Mouse (Mus musculus): ENCODE results near the gene Rpl18.
A peak's percentile ranks its signal among the peaks of the same experiment; 100 is the strongest.

Rpl18 gene

GRCm38 (mm10) chr7:45713881-45714520, 1.3 kb upstream of the Rpl18 start:
- DNase-seq (ENCODE audit: low read depth), result peak; percentile 18

DNA sequence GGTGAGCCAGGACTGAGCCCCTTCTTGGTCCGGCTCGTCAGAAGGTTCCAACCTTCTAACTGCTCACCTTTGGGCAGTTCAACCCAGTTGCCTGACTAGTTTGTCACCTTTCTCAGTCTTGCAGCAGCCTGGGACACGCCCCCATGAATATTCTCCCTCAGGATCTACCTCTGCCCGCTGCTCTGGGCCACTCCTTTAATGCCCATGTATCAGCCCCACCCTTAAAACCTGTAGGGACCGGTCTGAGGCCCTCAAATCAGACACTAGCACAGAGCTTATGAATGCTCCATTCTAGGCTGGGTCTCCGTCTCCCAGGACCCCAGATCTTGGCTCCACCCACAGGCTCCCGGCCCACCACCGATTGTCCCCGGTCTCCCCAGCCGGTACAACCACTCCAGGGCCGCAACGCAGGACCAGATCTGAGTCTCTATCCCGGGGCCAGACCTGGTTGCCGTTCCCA, 597 bp upstream of the Rpl18 start:
- no peak for DNase-seq (ENCODE audit: low read depth)

DNA sequence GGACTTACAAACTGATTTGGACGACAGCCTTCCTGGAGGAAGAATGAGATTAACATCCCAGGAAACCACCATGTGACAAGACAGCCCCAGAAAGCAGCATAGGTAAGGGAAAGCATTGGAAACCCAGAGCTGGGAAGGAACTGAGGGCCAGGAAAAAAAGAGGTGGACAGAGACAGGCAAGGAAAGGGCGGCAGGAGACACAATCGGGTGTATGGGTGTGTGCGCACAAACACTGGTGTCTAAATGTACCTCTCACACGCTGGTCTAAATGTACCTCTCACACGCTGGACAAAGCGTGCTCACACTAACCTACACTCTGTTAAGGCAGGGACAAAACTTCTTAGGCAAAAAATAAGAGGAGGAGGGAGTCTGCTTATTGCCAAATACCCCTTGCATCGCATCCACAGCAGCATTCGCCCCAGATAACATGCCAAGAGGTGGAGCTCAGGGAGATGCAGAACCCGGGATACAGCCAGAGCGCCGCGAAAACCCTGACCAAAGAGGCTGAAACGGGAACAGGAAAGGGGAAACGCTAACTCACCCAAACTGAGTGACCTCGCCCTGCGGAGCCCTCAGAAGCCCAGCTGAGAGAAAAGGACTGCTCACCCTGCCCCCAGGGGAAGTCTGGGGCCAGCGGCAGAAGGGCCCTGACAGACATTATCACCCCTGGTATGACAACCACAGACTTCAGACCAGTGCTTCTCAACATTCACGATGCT, 643 bp downstream of the Rpl18 start:
- DNase-seq (ENCODE audit: low read depth), result no peak

GRCm38 (mm10) chr7:45716460-45716857, 1.2 kb downstream of the Rpl18 start:
- DNase-seq (ENCODE audit: low read depth), result peak; percentile 28

DNA sequence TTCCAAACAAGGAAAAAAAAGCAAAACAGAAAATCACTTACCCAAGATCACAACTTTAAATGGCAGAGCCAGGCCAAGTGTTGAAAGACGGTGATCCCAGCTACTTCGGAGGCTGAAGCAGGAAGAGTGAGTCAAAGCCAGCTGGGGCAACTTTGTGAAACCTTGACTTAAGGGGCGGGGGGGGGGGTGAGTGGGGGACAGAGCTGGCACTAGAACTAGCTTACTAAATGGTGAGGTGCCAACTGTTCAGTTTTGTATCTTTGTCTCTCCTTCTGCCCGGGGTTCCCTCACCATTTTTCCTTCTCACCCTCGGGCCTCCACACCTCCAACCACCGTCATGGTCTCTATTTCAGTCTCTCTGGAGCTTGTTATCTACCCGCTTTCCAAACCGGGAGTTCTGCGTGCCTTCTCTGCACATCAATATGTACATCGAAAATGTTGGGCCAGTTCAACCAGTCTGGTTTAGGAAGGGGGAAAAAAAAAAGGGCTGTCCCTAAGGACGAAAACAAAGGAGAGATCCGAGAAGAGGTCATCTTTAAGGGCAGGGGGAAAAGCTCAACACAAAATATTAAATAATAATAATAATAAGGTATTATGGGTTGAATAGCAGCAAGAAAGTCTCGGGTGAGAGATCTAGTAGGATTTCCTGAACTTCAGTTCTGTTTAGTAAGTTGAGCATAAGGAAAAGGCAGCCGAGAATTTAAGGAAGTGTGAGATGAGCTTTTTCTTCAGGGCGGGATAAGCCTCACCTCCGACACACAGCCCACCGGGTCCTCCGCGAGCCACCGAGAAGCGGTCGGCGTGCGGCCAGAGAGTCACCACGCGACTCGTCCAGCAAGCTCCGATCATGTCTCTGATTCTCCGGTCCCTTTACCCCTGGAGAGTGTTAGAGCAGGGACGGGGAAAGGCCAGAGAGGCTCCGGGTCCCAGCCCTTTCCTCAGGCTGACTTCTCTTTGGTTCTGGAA, 2.0 kb downstream of the Rpl18 start:
- DNase-seq (ENCODE audit: low read depth), result peak; percentile 26

DNA sequence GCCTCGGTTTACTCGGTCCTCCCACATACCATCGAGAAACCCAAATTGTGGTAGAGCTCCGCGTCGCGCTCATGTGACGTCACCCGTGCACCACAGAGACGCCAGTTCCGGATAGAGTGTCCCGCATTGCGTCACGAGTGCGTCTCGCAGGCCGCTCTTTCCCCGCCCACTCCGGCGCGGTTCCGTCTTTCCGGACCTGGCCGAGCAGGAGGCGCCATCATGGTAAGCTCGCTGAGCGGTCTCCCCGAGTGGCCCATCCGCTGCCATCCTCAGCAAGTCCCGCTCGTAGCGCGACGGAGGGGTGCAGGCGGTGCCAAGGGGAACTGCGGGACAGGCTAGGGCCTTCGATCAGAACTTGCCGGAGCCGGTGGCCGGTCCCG, 2.7 kb downstream of the Rpl18 start, which contains the start of gene Sphk2:
Gene Sphk2 (minus strand): TSS at position 85 of the 380 bp plus-strand sequence.
- DNase-seq (ENCODE audit: low read depth), result peak; percentile 99

DNA sequence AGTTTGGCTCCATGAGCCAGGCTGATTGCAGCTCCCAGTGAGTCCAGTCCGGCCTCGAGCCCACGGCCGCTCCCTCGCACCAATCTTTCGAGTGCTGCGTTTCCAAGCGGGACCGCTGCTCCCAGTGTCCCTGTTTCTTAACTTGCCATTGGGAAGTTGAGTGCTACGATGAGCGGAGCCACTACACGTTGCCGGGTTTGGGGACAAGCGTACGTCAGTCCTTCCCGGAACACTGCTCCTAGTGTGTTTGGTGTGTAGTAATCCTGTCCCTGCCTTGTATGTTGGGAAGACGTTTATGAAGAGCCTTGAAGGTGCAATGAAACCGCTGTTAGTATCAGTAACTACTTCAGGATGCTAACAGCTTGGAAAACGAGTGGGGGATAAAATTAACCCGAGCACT, 3.1 kb downstream of the Rpl18 start:
- DNase-seq (ENCODE audit: low read depth), result no peak

GRCm38 (mm10) chr7:45719180-45719579, 3.9 kb downstream of the Rpl18 start:
- DNase-seq (ENCODE audit: low read depth), result no peak

GRCm38 (mm10) chr7:45719738-45720412, 4.6 kb downstream of the Rpl18 start:
- DNase-seq (ENCODE audit: low read depth), result no peak

DNA sequence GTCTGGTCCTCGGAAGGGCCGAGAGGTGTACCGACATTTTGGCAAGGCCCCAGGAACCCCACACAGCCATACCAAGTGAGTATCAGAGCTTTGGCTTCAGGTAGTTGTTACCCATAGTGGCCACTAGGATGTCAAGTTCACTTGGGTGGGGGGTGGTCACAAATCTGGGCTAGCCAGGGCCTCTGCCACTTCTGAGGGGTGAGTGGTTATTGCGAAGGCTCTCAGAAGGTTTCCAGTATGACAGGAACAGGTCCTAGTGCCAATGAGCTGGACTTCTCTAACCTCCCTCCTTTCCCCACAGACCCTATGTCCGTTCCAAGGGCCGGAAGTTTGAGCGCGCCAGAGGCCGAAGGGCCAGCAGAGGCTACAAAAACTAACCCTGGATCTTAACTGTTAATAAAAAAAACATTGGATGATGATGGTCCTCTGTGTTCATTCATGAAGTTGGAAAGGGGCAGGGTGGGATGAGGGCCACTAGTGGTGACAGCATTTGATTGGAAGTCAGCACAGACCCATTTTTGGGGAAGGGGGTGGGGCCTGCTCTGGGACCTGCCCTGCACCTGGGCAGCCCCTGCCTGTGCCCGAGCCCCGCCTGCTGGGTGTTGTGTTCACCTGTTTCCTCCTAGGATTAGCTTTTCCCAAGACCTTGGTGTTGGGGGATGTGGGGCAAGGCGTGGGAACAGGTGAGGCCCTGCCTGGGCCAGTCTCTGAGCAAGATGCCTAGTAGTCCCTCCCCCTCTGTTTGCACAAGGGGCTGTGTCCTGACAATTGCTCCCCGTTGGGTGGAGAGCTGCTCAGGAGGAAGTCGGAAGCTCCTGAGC, 5.4 kb downstream of the Rpl18 start, which contains the start of gene Fam83e:
Gene Fam83e (plus strand): TSS at position 800 of the 821 bp plus-strand sequence.
- DNase-seq (ENCODE audit: low read depth), result peak; percentile 44

GRCm38 (mm10) chr7:45721234-45721571, 5.9 kb downstream of the Rpl18 start:
- no peak for DNase-seq (ENCODE audit: low read depth)

DNA sequence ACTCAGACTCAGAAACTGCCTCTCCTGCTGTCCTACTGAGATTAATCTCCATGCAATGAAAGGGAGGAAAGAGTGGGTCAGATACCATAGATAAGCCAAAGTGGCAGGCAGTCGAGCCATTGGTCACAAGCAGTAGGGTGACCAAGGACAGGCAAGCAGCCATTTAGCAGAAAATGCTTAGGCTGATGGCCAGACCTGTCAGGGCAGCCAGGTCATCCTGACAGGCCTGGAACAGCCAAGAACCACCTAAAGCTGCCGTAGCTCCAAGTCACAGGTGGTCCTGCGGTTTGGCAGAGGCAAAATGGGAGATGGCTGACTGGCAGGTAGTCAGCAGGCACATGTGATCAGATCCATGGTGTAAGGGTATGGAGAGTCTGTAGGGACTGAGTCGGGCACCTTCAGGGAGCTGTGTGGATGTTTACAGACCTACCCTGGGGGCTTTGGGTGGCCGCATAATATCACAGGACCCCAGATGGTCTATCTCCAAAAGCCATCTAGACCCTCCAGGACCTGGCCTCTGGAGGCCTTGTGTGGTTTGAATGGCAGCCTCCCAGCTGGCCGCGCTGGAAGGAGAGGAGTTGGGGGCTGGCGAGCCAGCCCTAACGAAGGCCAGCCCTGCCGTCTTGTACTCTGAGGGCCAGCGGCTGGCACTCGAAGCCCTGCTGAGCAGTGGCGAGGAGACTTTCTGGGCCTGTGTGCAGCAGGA, 6.5 kb downstream of the Rpl18 start:
- DNase-seq (ENCODE audit: low read depth), result no peak

DNA sequence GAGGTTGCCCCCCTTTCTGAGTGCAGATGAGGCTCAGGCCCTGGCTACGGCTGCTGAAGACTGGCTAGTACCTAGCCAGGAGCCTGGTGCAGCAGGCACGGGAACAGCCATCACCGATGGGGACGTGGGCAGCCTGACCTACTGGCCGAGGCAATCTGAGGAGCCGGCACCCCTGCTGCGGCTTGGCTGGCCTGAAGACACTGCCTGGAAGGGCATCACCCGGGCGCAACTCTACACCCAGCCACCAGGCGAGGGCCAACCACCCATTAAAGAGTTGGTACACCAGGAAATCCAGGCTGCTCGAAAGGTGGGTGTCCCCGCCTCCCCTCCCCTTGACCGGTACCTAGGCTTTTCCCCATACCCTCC, 7.1 kb downstream of the Rpl18 start:
- no peak for DNase-seq (ENCODE audit: low read depth)

- no peak for DNase-seq (ENCODE audit: low read depth)
Measured at GRCm38 (mm10) chr7:45723301-45723700, 8.0 kb downstream of the Rpl18 start.

GRCm38 (mm10) chr7:45723781-45724180, 8.5 kb downstream of the Rpl18 start:
- DNase-seq (ENCODE audit: low read depth), result no peak

DNA sequence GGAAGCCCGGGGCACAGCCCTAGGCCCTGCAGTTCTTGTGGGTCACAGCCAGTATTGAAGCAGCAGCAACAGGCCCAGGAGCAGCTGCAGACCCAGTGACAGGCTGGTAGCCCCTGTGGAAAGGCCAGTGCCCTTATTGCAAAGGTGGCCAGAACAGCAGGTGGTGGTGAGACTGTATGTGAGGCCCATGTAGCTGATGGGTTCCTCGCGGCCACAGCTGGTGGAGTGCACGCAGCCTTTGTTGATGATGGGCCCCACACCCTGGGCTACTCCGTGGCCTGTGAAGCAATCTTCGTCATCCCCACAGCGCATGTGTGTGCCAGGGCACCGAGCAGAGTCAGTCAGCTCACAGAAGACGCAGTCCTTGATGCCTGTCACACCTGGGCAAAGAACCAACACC, 9.9 kb downstream of the Rpl18 start:
- DNase-seq (ENCODE audit: low read depth), result no peak

DNA sequence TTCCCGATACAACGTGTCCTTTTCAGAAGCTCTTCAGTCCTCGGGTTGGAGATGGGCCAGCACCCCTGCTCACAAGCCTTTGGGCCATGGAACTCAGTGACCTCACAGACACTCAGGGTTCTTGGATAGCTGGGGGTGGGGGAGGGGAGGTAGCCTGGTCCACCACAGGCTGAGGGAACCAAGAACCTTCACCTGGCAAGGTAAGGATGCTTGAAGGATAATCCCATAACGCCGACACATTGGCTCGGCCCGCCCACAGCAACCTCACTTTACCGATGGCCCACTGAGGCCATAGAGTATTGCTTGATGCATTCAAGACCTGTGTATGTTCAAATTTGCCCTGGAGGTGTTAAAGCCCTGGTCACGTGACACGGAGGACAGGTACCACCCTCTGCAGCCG, 10.5 kb downstream of the Rpl18 start, which contains the start of gene Spaca4:
Gene Spaca4 (minus strand): TSS at position 101 of the 400 bp plus-strand sequence.
- DNase-seq (ENCODE audit: low read depth), result no peak

DNA sequence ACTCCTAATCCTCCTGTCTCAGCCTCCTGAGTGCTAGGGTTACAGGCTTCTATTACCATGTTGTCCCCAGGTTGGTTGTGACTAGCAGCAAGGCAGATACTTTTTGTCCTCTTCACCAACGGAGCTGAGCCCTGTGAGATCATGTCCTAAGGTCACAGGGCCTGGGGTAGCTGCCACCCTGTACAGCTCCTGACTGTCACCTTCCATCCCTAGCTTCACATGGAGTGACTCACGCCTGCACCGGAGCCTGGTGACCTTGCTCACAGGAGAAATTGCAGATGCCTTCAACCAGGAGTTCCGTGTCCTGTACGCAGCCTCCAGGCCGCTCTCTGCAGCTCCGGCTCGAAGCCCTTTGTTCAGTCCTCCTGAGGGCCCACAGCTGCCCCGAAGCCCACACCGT, 11.2 kb downstream of the Rpl18 start:
- DNase-seq (ENCODE audit: low read depth), result no peak

DNA sequence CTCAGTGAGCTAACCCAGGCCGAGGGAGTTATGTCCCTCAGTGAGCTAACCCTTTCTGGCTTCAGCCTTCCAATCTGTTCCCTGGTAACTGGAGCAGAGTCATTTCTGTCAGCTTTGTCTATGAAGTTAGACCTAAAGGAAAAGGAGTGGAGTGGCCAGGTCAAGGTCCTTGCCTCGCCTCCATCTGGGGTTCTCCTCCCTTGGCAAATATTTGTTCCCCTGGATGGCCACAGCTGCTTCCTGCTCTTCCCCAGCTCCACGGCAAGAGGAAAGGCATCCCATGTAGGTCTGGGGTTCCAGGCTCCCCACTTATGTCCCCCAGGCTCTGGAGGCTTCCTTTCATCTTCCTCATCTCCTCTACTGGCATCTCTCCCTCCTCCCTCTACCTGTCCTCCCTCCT, 12.4 kb downstream of the Rpl18 start:
- DNase-seq (ENCODE audit: low read depth), result no peak

- DNase-seq (ENCODE audit: low read depth), result peak; percentile 48
Measured at GRCm38 (mm10) chr7:45730727-45731431, 15.6 kb downstream of the Rpl18 start.
